Mouse (Mus musculus): ENCODE measurements at regions not wholly inside any gene's neighbourhood (a gene's known extent, or its start where the extent isn't known, plus 50 kb on each side); places are given as distances from the start of the nearest gene placed in this dataset.

DNA sequence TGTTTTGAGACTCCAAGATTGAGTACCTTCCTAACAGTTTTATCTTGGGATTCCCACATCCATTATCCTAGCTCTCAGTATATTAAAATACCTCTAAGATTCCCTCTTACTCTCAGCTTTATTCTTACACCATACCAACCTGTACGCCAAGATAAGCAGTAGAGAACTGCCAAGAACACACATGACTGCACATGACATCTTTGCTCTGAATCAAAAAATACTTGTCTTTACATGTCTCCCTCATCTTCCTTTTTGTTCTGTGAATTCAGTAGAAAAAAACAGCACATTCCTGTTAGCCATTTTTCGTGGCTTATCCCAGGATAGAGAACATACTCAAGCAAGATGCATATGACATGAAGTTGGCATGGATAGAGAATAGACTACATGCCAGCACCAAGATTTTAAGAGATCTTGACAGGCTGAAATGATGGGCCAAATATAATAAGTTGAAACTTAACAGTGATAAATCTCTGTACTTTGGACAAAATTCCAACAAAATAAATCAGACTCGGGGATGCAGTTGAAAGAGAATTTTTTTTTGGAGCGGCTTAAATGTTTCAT lies 206.0 kb upstream of the Kcnq5 start:
- DNase-seq (ENCODE audit: low spot score) = no peak
- 60% methylated on average over 4 of the region's 4 CpGs for WGBS
- H3K36me3 ChIP-seq (replicated peaks; ENCODE audit: control insufficient read depth, insufficient read depth, low read length) = no peaks in the 10 kb centered on the region

DNA sequence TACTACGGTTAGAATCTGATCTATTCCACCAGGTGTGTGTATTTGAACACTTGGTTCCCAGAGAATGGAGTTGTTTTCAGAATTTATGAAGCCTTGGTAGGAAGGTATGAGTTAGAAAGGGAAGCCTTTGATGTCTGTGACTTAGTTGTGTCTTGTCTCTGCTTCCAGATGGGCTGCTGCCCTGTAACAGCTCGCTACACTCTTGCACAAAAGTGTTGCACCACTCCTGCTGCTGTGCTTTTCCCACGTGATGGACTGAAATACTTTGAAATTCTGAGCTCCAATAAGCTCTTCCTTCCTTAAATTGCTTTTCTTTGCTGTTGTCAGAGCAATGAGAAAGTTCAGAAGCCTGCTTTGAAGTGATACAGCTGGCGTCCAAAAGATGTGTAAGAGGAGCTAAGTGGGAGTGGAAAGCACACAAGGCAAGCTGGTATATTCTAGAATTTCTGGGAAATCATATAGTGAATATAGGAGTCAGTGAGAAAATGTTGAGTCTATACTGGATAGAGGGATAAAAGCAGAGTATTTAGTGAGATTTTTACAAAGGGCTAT lies 174.9 kb upstream of the Kcnq5 start:
- no peak for ATAC-seq (ENCODE audit: insufficient read depth, low read depth)

More for the DNA sequence above, 206.0 kb upstream of the Kcnq5 start:
- Histone ChIP-seq H3K9me3 (replicated peaks; ENCODE audit: control insufficient read depth, low read length) (no peaks in the 10 kb centered on the region), H3K4me2 (ENCODE audit: low read depth, low read length) (no peak overlapping the region), H3K4me1 (ENCODE audit: control insufficient read depth, insufficient read depth) (no peaks in the 10 kb centered on the region), H3K4me3 (ENCODE audit: low read depth, low read length) (no peak overlapping the region), H3K27ac (ENCODE audit: low read depth) (no peak overlapping the region), H3K9ac (replicated peaks; ENCODE audit: low read depth, low read length) (no peak overlapping the region), H3K27me3 (ENCODE audit: control insufficient read depth, insufficient read depth, low read length) (no peaks in the 10 kb centered on the region)
- ATAC-seq (ENCODE audit: insufficient read depth, low read depth) = no peak
- TF ChIP-seq EP300 (IDR thresholded peaks at IDR 0.05; ENCODE audit: low read depth) (no peak), CTCF (IDR thresholded peaks at IDR 0.05; ENCODE audit: low read depth) (no peak)

DNA sequence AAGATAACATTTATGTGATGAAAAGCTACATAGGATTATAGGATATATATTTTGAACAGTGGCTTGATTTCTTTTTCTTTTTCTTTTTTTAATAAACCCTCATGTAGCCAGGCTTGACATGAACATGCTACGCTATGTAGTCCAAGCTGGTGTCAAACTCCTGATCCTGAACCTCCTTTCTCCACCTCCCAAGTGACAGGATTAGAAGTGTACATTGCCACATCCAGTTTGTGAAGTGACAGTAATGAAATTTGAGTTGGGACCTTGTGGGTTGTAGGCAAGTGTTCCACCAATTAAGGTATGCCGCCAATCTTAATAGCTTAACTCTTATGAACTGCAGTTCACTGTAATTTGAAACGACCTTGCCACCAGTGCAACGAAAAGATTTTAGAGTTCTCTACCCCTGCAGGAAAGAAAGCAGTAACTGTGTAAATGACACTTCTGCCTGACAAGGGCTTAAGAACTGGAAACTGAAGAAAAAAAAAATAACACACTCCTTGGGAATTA lies 156.6 kb upstream of the Kcnq5 start:
- WGBS = 48% methylated on average over 4 of the region's 4 CpGs
- Histone ChIP-seq H3K4me3 (ENCODE audit: low read depth, low read length) (no peak overlapping the region), H3K27ac (ENCODE audit: low read depth) (no peak overlapping the region), H3K9me3 (replicated peaks; ENCODE audit: control insufficient read depth, low read length) (no peaks in the 10 kb centered on the region), H3K4me2 (ENCODE audit: low read depth, low read length) (no peak overlapping the region), H3K4me1 (ENCODE audit: control insufficient read depth, insufficient read depth) (no peaks in the 10 kb centered on the region), H3K9ac (replicated peaks; ENCODE audit: low read depth, low read length) (no peak overlapping the region), H3K36me3 (replicated peaks; ENCODE audit: control insufficient read depth, insufficient read depth, low read length) (no peaks in the 10 kb centered on the region), H3K27me3 (ENCODE audit: control insufficient read depth, insufficient read depth, low read length) (no peaks in the 10 kb centered on the region)
- TF ChIP-seq CTCF (IDR thresholded peaks at IDR 0.05; ENCODE audit: low read depth) (no peak), EP300 (IDR thresholded peaks at IDR 0.05; ENCODE audit: low read depth) (no peak)
- DNase-seq (ENCODE audit: low spot score) (no peak), ATAC-seq (ENCODE audit: insufficient read depth, low read depth) (no peak)

More for the DNA sequence above, 174.9 kb upstream of the Kcnq5 start:
- WGBS = 61% methylated on average over 4 of the region's 4 CpGs
- no peak for TF ChIP-seq EP300 (IDR thresholded peaks at IDR 0.05; ENCODE audit: low read depth)
- no peak for TF ChIP-seq CTCF (IDR thresholded peaks at IDR 0.05; ENCODE audit: low read depth)
- no peak overlapping the region for H3K4me2 ChIP-seq (ENCODE audit: low read depth, low read length)
- no peaks in the 10 kb centered on the region for H3K27me3 ChIP-seq (ENCODE audit: control insufficient read depth, insufficient read depth, low read length)
- DNase-seq (ENCODE audit: low spot score) = no peak
- no peaks in the 10 kb centered on the region for H3K9me3 ChIP-seq (replicated peaks; ENCODE audit: control insufficient read depth, low read length)
- H3K9ac ChIP-seq (replicated peaks; ENCODE audit: low read depth, low read length) = no peak overlapping the region
- H3K27ac ChIP-seq (ENCODE audit: low read depth) = no peak overlapping the region
- no peaks in the 10 kb centered on the region for H3K4me1 ChIP-seq (ENCODE audit: control insufficient read depth, insufficient read depth)
- H3K36me3 ChIP-seq (replicated peaks; ENCODE audit: control insufficient read depth, insufficient read depth, low read length) = no peaks in the 10 kb centered on the region
- H3K4me3 ChIP-seq (ENCODE audit: low read depth, low read length) = no peak overlapping the region

DNA sequence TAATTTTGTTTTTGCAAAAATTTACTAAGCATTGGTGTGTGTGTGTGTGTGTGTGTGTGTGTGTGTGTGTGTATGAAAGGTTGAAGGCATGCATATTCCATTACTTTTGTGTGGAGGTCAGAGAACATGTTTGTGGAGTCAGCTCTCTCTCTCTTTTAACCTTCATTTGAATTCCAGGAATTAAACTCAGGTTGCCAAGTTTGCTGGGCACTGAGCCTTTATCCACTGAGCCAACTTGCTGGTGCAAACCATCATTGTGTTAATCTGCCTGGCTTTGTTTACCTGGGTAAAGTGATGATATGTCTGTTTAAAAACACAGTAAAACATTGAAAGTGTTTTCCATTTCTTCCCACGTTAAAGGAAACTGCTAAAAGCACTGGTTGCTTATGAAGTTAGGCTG lies 154.7 kb upstream of the Kcnq5 start:
- Histone ChIP-seq H3K4me3 (ENCODE audit: low read depth, low read length) (no peak overlapping the region), H3K27ac (ENCODE audit: low read depth) (no peak overlapping the region), H3K9ac (replicated peaks; ENCODE audit: low read depth, low read length) (no peak overlapping the region), H3K9me3 (replicated peaks; ENCODE audit: control insufficient read depth, low read length) (no peaks in the 10 kb centered on the region), H3K36me3 (replicated peaks; ENCODE audit: control insufficient read depth, insufficient read depth, low read length) (no peaks in the 10 kb centered on the region), H3K4me2 (ENCODE audit: low read depth, low read length) (no peak overlapping the region), H3K27me3 (ENCODE audit: control insufficient read depth, insufficient read depth, low read length) (no peaks in the 10 kb centered on the region), H3K4me1 (ENCODE audit: control insufficient read depth, insufficient read depth) (no peaks in the 10 kb centered on the region)
- no peak for TF ChIP-seq CTCF (IDR thresholded peaks at IDR 0.05; ENCODE audit: low read depth)
- no peak for TF ChIP-seq EP300 (IDR thresholded peaks at IDR 0.05; ENCODE audit: low read depth)
- DNase-seq (ENCODE audit: low spot score) = no peak
- ATAC-seq (ENCODE audit: insufficient read depth, low read depth) = no peak
- 59% methylated on average over 1 of the region's 1 CpGs for WGBS

DNA sequence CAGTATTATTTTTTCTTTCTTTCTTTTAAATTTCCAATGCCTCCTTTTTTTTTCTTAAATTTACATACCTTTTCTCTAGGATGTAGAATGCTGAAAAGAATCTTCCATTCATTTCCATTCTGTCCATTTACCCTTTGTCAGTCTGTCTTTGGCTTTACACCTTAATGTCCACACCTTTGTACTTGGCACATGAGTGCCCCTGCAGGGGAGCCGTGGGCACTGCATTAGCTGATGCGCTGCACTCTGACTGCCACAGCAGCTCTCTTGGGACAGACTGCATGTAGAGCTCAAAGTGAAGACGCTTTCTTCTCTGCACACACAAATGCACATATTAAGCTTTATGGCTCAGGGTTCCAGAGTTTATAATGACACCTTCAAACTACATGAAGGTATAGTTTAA lies 143.8 kb upstream of the Kcnq5 start:
- no peak overlapping the region for H3K27ac ChIP-seq (ENCODE audit: low read depth)
- no peak overlapping the region for H3K4me2 ChIP-seq (ENCODE audit: low read depth, low read length)
- H3K36me3 ChIP-seq (replicated peaks; ENCODE audit: control insufficient read depth, insufficient read depth, low read length) = no peaks in the 10 kb centered on the region
- H3K9me3 ChIP-seq (replicated peaks; ENCODE audit: control insufficient read depth, low read length) = no peaks in the 10 kb centered on the region
- no peak overlapping the region for H3K4me3 ChIP-seq (ENCODE audit: low read depth, low read length)
- no peaks in the 10 kb centered on the region for H3K4me1 ChIP-seq (ENCODE audit: control insufficient read depth, insufficient read depth)
- H3K27me3 ChIP-seq (ENCODE audit: control insufficient read depth, insufficient read depth, low read length) = no peaks in the 10 kb centered on the region
- TF ChIP-seq EP300 (IDR thresholded peaks at IDR 0.05; ENCODE audit: low read depth) (no peak), CTCF (IDR thresholded peaks at IDR 0.05; ENCODE audit: low read depth) (peak; percentile 43)
- DNase-seq (ENCODE audit: low spot score) (no peak), ATAC-seq (ENCODE audit: insufficient read depth, low read depth) (no peak)
- WGBS = 45% methylated on average over 3 of the region's 3 CpGs
- no peak overlapping the region for H3K9ac ChIP-seq (replicated peaks; ENCODE audit: low read depth, low read length)
